Mouse (Mus musculus) kidney, embryonic 14.5 days (tissue): Measurements from ENCODE around the gene Auh. TPM values are rescaled to one million over a fixed set of nuclear protein-coding genes. Genes with fewer than 3 reads are reported as not detected.

ENCODE experiments used
- ATAC-seq: fragments of 200-750 bp; cut with Nextera tagmentation; 2 replicates; pipeline ENCODE4 v1.8.0; 2017; ENCODE audit warnings: moderate number of reproducible peaks, mild to moderate bottlenecking, moderate TSS enrichment, moderate library complexity; ENCODE audit not compliant: low FRiP score, low TSS enrichment
- H3K27ac ChIP-seq: fragments of 300-500 bp; sonication (generic); 2 replicates; pipeline ENCODE4 v1.5.1; 2014; ENCODE audit warnings: low read depth, mild to moderate bottlenecking, low read length, moderate library complexity, mixed read lengths
- H3K27me3 ChIP-seq: fragments of 300-500 bp; sonication (generic); 2 replicates; pipeline ENCODE4 v1.6.1; 2014; ENCODE audit warnings: mild to moderate bottlenecking, low read length; ENCODE audit not compliant: control insufficient read depth, insufficient read depth
- H3K36me3 ChIP-seq: fragments of 300-500 bp; sonication (generic); 2 replicates; pipeline ENCODE4 v1.6.1; 2014; ENCODE audit warnings: low read length, mixed read lengths; ENCODE audit not compliant: control insufficient read depth, insufficient read depth
- H3K4me1 ChIP-seq: fragments of 300-500 bp; sonication (generic); 2 replicates; pipeline ENCODE4 v1.6.1; 2014; ENCODE audit warnings: low read length, mixed read lengths; ENCODE audit not compliant: control insufficient read depth, insufficient read depth
- H3K4me2 ChIP-seq: fragments of 300-500 bp; sonication (generic); replicated peaks from 2 replicates; pipeline ENCODE4 v1.6.1; 2014; ENCODE audit warnings: low read depth, mild to moderate bottlenecking, low read length
- H3K4me3 ChIP-seq: fragments of 300-500 bp; sonication (generic); 2 replicates; pipeline ENCODE4 v1.5.1; 2014; ENCODE audit warnings: mild to moderate bottlenecking, low read length
- H3K9ac ChIP-seq: fragments of 300-500 bp; sonication (generic); 2 replicates; pipeline ENCODE4 v1.6.1; 2014; ENCODE audit warnings: low read depth, mild to moderate bottlenecking, low read length, moderate library complexity
- H3K9me3 ChIP-seq: fragments of 300-500 bp; sonication (generic); 2 replicates; pipeline ENCODE4 v1.6.1; 2016; ENCODE audit warnings: low read length; ENCODE audit not compliant: control insufficient read depth
- WGBS: fragments of 180-500 bp; shearing (Covaris S2); extraction: QIAGEN DNeasy Blood & Tissue Kit; methylation state at CpG from one replicate; pipeline ENCODE4 v1.1.7; 2014; 5-methylcytosine and 5-hydroxymethylcytosine counted together
- polyA plus RNA-seq: library from polyadenylated mRNA; unstranded; fragments of >200 nt; fragmentation: Nextera tagmentation; extraction: Ambion mirVana; gene quantifications from 2 replicates; pipeline ENCODE4 v1.2.1, GENCODE M21; 2014

Auh gene
- polyA plus RNA-seq, 1 experiment from 2014 or later = 44.7 TPM

DNA sequence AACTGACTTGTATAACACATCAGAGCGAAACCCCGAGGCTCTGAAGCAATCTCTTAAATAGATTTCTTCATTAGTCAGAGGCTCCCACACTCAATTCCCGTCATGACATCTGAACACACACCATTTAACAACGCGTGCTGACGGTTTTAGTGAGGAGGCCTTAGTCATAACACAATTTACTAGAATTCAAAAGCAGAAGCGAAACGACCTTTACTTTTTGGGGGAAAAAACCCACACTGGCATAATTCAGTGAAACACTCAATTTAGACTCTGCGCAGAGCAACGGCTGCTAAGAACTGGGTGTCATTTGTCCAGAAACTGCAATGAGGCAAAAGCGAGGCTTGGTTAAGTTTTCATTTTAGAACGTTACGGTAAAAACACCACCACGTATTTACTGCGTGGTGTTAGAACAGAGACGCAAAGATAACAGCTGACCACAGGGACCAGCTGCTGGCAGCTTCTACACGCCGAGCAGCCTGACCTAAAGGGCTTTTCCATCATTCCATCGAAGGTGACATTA lies 14.8 kb downstream of the Auh start:
- H3K9ac ChIP-seq = no peak overlapping the region
- 53% methylated on average over 19 of the region's 19 CpGs for WGBS
- peaks cover 3% of the 10 kb centered on the region; the same call in 1 of the 2 replicates for H3K36me3 ChIP-seq
- H3K27ac ChIP-seq = no peak overlapping the region
- H3K4me3 ChIP-seq = no peak overlapping the region
- H3K9me3 ChIP-seq = no peaks in the 10 kb centered on the region
- ATAC-seq = no peak
- H3K4me1 ChIP-seq = peaks cover 4% of the 10 kb centered on the region; the same call in 1 of the 2 replicates
- H3K4me2 ChIP-seq = no peak overlapping the region
- H3K27me3 ChIP-seq = no peaks in the 10 kb centered on the region

DNA sequence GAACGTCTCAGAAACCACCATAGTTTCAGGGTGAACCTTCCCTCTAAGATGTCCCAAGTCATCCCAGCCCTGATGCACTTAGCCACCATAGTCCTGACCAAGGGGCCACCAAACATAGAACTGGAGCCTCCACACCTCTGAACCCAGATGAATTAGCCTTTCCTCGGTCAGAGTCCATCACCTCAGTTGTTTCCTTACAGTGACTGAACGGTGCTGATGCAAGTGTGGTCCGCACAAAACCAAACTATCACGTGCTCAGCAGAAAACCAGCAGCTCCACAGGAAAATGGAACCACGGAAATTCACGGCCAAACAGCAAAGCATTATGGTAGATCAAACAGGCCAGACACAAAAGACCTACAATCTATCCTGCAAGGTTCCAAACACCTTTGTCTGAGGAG lies 15.6 kb downstream of the Auh start:
- Histone ChIP-seq H3K4me3 (no peak overlapping the region), H3K27me3 (no peaks in the 10 kb centered on the region), H3K9ac (no peak overlapping the region), H3K4me1 (peaks cover 4% of the 10 kb centered on the region; the same call in 1 of the 2 replicates), H3K4me2 (no peak overlapping the region), H3K27ac (no peak overlapping the region), H3K36me3 (peaks cover 3% of the 10 kb centered on the region; the same call in 1 of the 2 replicates), H3K9me3 (no peaks in the 10 kb centered on the region)
- no peak for ATAC-seq
- 85% methylated on average over 7 of the region's 7 CpGs for WGBS

DNA sequence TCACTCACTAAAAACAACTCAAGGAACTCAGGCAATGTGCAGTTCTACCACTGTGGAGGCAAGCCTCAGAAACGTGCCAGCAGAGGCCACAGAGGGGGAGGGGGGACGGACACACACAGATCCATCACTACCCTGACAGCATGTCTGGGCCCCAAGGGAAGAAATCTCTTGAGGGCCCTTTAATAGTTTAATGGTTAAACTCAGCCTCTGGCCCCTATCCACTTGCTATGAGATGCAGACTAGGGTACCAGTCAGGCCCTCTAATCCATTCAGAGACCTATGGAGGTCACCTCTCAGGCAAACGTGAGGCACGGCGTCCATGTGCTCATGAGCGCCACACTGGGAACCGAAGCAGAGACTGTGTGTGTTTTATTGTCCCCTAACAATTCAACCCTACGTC lies 17.0 kb downstream of the Auh start:
- no peak for ATAC-seq
- Histone ChIP-seq H3K27ac (no peak overlapping the region), H3K9me3 (no peaks in the 10 kb centered on the region), H3K9ac (no peak overlapping the region), H3K36me3 (peaks cover 4% of the 10 kb centered on the region; the same call in 1 of the 2 replicates), H3K4me3 (no peak overlapping the region), H3K4me2 (no peak overlapping the region), H3K4me1 (peaks cover 4% of the 10 kb centered on the region; the same call in 1 of the 2 replicates), H3K27me3 (no peaks in the 10 kb centered on the region)
- WGBS = 41% methylated on average over 8 of the region's 8 CpGs

- ATAC-seq = no peak
- 80% methylated on average over 4 of the region's 4 CpGs for WGBS
- H3K4me1 ChIP-seq = peaks cover 4% of the 10 kb centered on the region; the same call in 1 of the 2 replicates
- H3K9ac ChIP-seq = no peak overlapping the region
- no peak overlapping the region for H3K4me3 ChIP-seq
- no peak overlapping the region for H3K4me2 ChIP-seq
- H3K36me3 ChIP-seq = peaks cover 8% of the 10 kb centered on the region; the same call in 1 of the 2 replicates
- no peaks in the 10 kb centered on the region for H3K9me3 ChIP-seq
- no peak overlapping the region for H3K27ac ChIP-seq
- no peaks in the 10 kb centered on the region for H3K27me3 ChIP-seq
Observed at GRCm38 (mm10) chr13:52911259-52911658, 18.2 kb downstream of the Auh start.

GRCm38 (mm10) chr13:52906296-52906695 lies 23.2 kb downstream of the Auh start:
- no peak for ATAC-seq
- Histone ChIP-seq H3K4me1 (peaks cover 25% of the 10 kb centered on the region), H3K4me2 (no peak overlapping the region), H3K36me3 (peaks cover 8% of the 10 kb centered on the region; the same call in 1 of the 2 replicates), H3K27ac (no peak overlapping the region), H3K9me3 (no peaks in the 10 kb centered on the region), H3K9ac (no peak overlapping the region), H3K4me3 (no peak overlapping the region), H3K27me3 (no peaks in the 10 kb centered on the region)
- WGBS = 91% methylated on average over 11 of the region's 11 CpGs

DNA sequence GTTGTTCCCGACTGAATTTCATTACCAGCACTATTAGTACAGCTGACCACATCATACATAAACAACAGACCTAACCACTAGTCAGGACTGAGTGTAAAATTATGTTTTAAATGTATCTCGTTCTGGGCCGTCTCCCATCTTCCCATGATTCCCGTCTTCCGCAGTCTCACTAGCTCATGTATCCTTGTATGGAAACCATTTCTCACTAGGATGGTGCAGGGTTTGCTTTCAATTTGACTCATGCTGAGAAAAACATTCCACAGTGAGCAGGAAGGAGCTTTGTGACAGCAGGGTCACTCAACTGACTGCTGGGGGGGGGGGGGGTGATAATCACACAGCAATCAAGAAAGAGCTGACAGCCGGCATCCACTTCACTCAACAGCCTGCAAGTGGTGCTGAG lies 25.3 kb downstream of the Auh start:
- Histone ChIP-seq H3K9me3 (no peaks in the 10 kb centered on the region), H3K27ac (no peak overlapping the region; the same call in 1 of the 2 replicates), H3K4me1 (peaks cover 31% of the 10 kb centered on the region), H3K27me3 (no peaks in the 10 kb centered on the region), H3K4me3 (no peak overlapping the region), H3K4me2 (no peak overlapping the region), H3K36me3 (peaks cover 8% of the 10 kb centered on the region; the same call in 1 of the 2 replicates), H3K9ac (no peak overlapping the region; the same call in 1 of the 2 replicates)
- no peak for ATAC-seq
- WGBS = 50% methylated on average over 6 of the region's 6 CpGs

- Histone ChIP-seq H3K9ac (peak overlapping the region; percentile 23; the same call in 1 of the 2 replicates), H3K4me3 (no peak overlapping the region), H3K27me3 (no peaks in the 10 kb centered on the region), H3K9me3 (no peaks in the 10 kb centered on the region), H3K4me1 (peaks cover 31% of the 10 kb centered on the region), H3K4me2 (no peak overlapping the region), H3K36me3 (peaks cover 7% of the 10 kb centered on the region; the same call in 1 of the 2 replicates), H3K27ac (peak overlapping the region; percentile 30; the same call in 1 of the 2 replicates)
- 27% methylated on average over 10 of the region's 10 CpGs for WGBS
- ATAC-seq = peak; percentile 34; the same call in 1 of the 2 replicates
Observed at GRCm38 (mm10) chr13:52903767-52904166, 25.7 kb downstream of the Auh start.

GRCm38 (mm10) chr13:52902517-52902916 lies 27.0 kb downstream of the Auh start:
- Histone ChIP-seq H3K27ac (peak overlapping the region; percentile 34; the same call in 1 of the 2 replicates), H3K4me1 (peaks cover 36% of the 10 kb centered on the region)
- peak; percentile 48 for ATAC-seq

GRCm38 (mm10) chr13:52899664-52900063 lies 29.8 kb downstream of the Auh start:
- H3K4me1 ChIP-seq = peaks cover 36% of the 10 kb centered on the region
- no peaks in the 10 kb centered on the region for H3K9me3 ChIP-seq
- no peak overlapping the region for H3K4me2 ChIP-seq
- no peak overlapping the region for H3K27ac ChIP-seq
- H3K9ac ChIP-seq = no peak overlapping the region
- H3K27me3 ChIP-seq = no peaks in the 10 kb centered on the region
- WGBS = 91% methylated on average over 5 of the region's 5 CpGs
- H3K4me3 ChIP-seq = no peak overlapping the region
- no peak for ATAC-seq
- H3K36me3 ChIP-seq = no peaks in the 10 kb centered on the region; the same call in 1 of the 2 replicates

More at GRCm38 (mm10) chr13:52902517-52902916, 27.0 kb downstream of the Auh start:
- no peak overlapping the region for H3K9ac ChIP-seq
- H3K4me3 ChIP-seq = no peak overlapping the region
- H3K36me3 ChIP-seq = peaks cover 4% of the 10 kb centered on the region; the same call in 1 of the 2 replicates
- 41% methylated on average over 8 of the region's 8 CpGs for WGBS
- no peaks in the 10 kb centered on the region for H3K9me3 ChIP-seq
- no peak overlapping the region for H3K4me2 ChIP-seq
- no peaks in the 10 kb centered on the region for H3K27me3 ChIP-seq
